Mouse (Mus musculus): ENCODE results near the gene Eps15l1. TPM values are rescaled to one million over a fixed set of nuclear protein-coding genes. Genes with fewer than 3 reads are reported as not detected.

The Eps15l1 gene
- total and polyA plus RNA-seq, 3 experiments = 19.1 to 40.8 TPM; not detected in 1

DNA sequence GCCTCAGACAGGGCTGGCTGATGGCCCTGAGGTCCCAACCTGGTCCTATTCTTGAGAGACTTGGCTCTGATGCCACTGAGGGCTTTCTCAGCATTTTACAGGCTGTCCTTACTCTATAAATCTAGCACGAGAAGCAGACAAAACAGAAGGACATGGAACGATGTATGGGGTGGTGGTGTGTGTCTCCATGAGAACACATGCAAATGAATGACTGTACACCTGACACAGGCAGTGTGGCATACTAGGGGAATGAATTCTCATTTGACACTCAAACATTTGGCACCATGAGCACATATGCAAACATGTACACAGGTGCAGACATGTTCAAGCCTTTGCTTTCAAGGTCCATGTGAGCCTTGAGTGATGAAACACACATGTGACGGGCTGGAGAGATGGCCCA lies 64.7 kb downstream of the Eps15l1 start:
- no peak overlapping the region for H3K4me3 ChIP-seq (ENCODE audit: control insufficient read depth in 1 of 2, insufficient read depth in 1 of 2, low read depth in 2 of 2, low read length in 2 of 2)
- H3K79me2 ChIP-seq (ENCODE audit: control insufficient read depth, insufficient read depth, low read length, poor library complexity) = no peaks in the 10 kb centered on the region
- H3K4me1 ChIP-seq (ENCODE audit: control insufficient read depth in 1 of 2, insufficient read depth in 2 of 2, low read length in 2 of 2) = peaks cover 0 to 32% of the 10 kb centered on the region in 2 experiments; a peak in 2 of 4 replicates
- no peak for TF ChIP-seq CHD2 (IDR thresholded peaks at IDR 0.05; ENCODE audit: low read length)
- no peak for TF ChIP-seq NRF1 (IDR thresholded peaks at IDR 0.05; ENCODE audit: insufficient read depth, low read depth, low read length, poor library complexity, severe bottlenecking)
- peaks cover 0 to 23% of the 10 kb centered on the region in 2 experiments; a peak in 3 of 4 replicates for H3K36me3 ChIP-seq (ENCODE audit: control insufficient read depth in 1 of 2, insufficient read depth in 2 of 2, low read length in 2 of 2)
- no peak overlapping the region for H3K9ac ChIP-seq (ENCODE audit: control insufficient read depth, low read depth, low read length, poor library complexity, severe bottlenecking)
- no peak for DNase-seq (ENCODE audit: low read depth, low spot score)
- H3K9me3 ChIP-seq (replicated peaks; ENCODE audit: insufficient read depth, low read length) = no peaks in the 10 kb centered on the region
- H3K27me3 ChIP-seq (ENCODE audit: control insufficient read depth in 1 of 2, insufficient read depth in 2 of 2, low read length in 2 of 2) = no peaks in the 10 kb centered on the region
- H3K27ac ChIP-seq (ENCODE audit: control insufficient read depth, low read depth, low read length) = no peak overlapping the region

- Histone ChIP-seq H3K27me3 (ENCODE audit: control insufficient read depth in 1 of 2, insufficient read depth in 2 of 2, low read length in 2 of 2) (no peaks in the 10 kb centered on the region), H3K36me3 (ENCODE audit: control insufficient read depth in 1 of 2, insufficient read depth in 2 of 2, low read length in 2 of 2) (peaks cover 0 to 29% of the 10 kb centered on the region in 2 experiments; a peak in 3 of 4 replicates), H3K9me3 (replicated peaks; ENCODE audit: insufficient read depth, low read length) (no peaks in the 10 kb centered on the region), H3K27ac (ENCODE audit: control insufficient read depth, low read depth, low read length) (peak overlapping the region; percentile 21), H3K79me2 (ENCODE audit: control insufficient read depth, insufficient read depth, low read length, poor library complexity) (no peaks in the 10 kb centered on the region), H3K4me3 (ENCODE audit: control insufficient read depth in 1 of 2, insufficient read depth in 1 of 2, low read depth in 2 of 2, low read length in 2 of 2) (no peak overlapping the region), H3K9ac (ENCODE audit: control insufficient read depth, low read depth, low read length, poor library complexity, severe bottlenecking) (no peak overlapping the region), H3K4me1 (ENCODE audit: control insufficient read depth in 1 of 2, insufficient read depth in 2 of 2, low read length in 2 of 2) (peaks cover 0 to 37% of the 10 kb centered on the region in 2 experiments; a peak in 2 of 4 replicates)
- peak; percentile 73 for DNase-seq (ENCODE audit: low read depth, low spot score)
- no peak for TF ChIP-seq JUND (IDR thresholded peaks at IDR 0.05; ENCODE audit: low read depth, low read length)
- no peak; the same call in 1 of the 2 replicates for TF ChIP-seq ELF1 (IDR thresholded peaks at IDR 0.05; ENCODE audit: low read depth, low read length)
- no peak for TF ChIP-seq USF2 (IDR thresholded peaks at IDR 0.05; ENCODE audit: borderline replicate concordance in 1 of 2, insufficient read depth in 1 of 2, low read depth in 1 of 2, low read length in 2 of 2)
- peak; percentile 81 for TF ChIP-seq GATA1 (IDR thresholded peaks at IDR 0.05; ENCODE audit: low read depth, low read length)
- TF ChIP-seq GABPA (IDR thresholded peaks at IDR 0.05; ENCODE audit: low read depth, low read length) = no peak
- no peak for TF ChIP-seq POLR2AphosphoS2 (IDR thresholded peaks at IDR 0.05; ENCODE audit: low read length)
- TF ChIP-seq ZC3H11A (IDR thresholded peaks at IDR 0.05; ENCODE audit: low read depth, low read length) = no peak
- peak; percentile 50 for TF ChIP-seq SIN3A (IDR thresholded peaks at IDR 0.05; ENCODE audit: low read length)
- TF ChIP-seq POLR2A (IDR thresholded peaks at IDR 0.05; ENCODE audit: control insufficient read depth in 1 of 2, insufficient read depth in 1 of 2, low read depth in 1 of 2, low read length in 2 of 2, poor library complexity in 1 of 2) = no peak
- peak; percentile 100 for TF ChIP-seq RCOR1 (IDR thresholded peaks at IDR 0.05; ENCODE audit: low read depth, low read length)
- TF ChIP-seq ETS1 (IDR thresholded peaks at IDR 0.05; ENCODE audit: low read depth, low read length) = peak; percentile 52; the same call in 1 of the 2 replicates
- no peak for TF ChIP-seq CTCF (IDR thresholded peaks at IDR 0.05 in 2 of 3, conservative IDR thresholded peaks at IDR 0.05 in 1 of 3; ENCODE audit: control insufficient read depth in 1 of 3, insufficient read depth in 1 of 3, low read depth in 2 of 3, low read length in 3 of 3, poor library complexity in 1 of 3, severe bottlenecking in 1 of 3)
- peak; percentile 65; the same call in 1 of the 2 replicates for TF ChIP-seq MAFK (IDR thresholded peaks at IDR 0.05; ENCODE audit: borderline replicate concordance, low read depth, low read length)
- peak; percentile 56 for TF ChIP-seq TAL1 (IDR thresholded peaks at IDR 0.05; ENCODE audit: low read length)
- TF ChIP-seq TCF12 (IDR thresholded peaks at IDR 0.05; ENCODE audit: low read depth, low read length) = peak; percentile 77
- peak; percentile 88 to 92 for TF ChIP-seq EP300 (IDR thresholded peaks at IDR 0.05; ENCODE audit: low read depth in 1 of 2, low read length in 2 of 2)
- TF ChIP-seq BHLHE40 (IDR thresholded peaks at IDR 0.05; ENCODE audit: borderline replicate concordance, low read depth, low read length) = peak; percentile 53
- peak; percentile 72 for TF ChIP-seq ZNF384 (IDR thresholded peaks at IDR 0.05; ENCODE audit: low read depth, low read length)
- no peak for TF ChIP-seq MXI1 (IDR thresholded peaks at IDR 0.05; ENCODE audit: low read depth, low read length)
- no peak for TF ChIP-seq NRF1 (IDR thresholded peaks at IDR 0.05; ENCODE audit: insufficient read depth, low read depth, low read length, poor library complexity, severe bottlenecking)
- TF ChIP-seq MYC (IDR thresholded peaks at IDR 0.05; ENCODE audit: low read depth, low read length) = no peak
These were observed 67.0 kb downstream of the Eps15l1 start for GRCm38 (mm10) chr8:72354272-72354671.
